Comparison of ENCODE assay signal across 10 mouse cellular contexts in genomic region chr11:59811211-59811610, GRCm38 (mm10). TPM values are rescaled to one million over a fixed set of nuclear protein-coding genes. Genes with fewer than 3 reads are reported as not detected.
A peak's percentile ranks its signal among the peaks of the same experiment; 100 is the strongest.
DNase-seq lines count a peak whose midpoint lies in the region; ATAC-seq and TF ChIP-seq lines count a peak whose summit lies in the region.
"Had no signal": no experiment of that assay in that cellular context is flagged by ENCODE, and none has a peak within 500 bp of the region (broad histone marks: within the 10 kb centered on the region; RNA-seq: fewer than 3 reads in every experiment).

No protein-coding gene starts in this region.

- 77% methylated on average over 4 of the region's 4 CpGs for WGBS in hindbrain, postnatal 0 days
- 77% methylated on average over 4 of the region's 4 CpGs for WGBS in hindbrain, embryonic 11.5 days
- 32% methylated on average over 4 of the region's 4 CpGs for WGBS in embryonic facial prominence, embryonic 15.5 days
- WGBS in macrophage (ENCODE audit: missing documents): 78% methylated on average over 3 of the region's 4 CpGs
- 88% methylated on average over 4 of the region's 4 CpGs for WGBS in thymus, adult 2 months

- H3K9ac ChIP-seq in hindbrain, postnatal 0 days (replicated peaks; ENCODE audit: low read length): 0 out of 2 replicates have a peak overlapping the region, but pooled peaks have one; percentile 5
- H3K9ac ChIP-seq in hindbrain, embryonic 11.5 days (ENCODE audit: low read depth, low read length): no peak overlapping the region
- H3K9ac ChIP-seq in MEL (ENCODE audit: control insufficient read depth, low read depth, low read length, poor library complexity, severe bottlenecking): peak overlapping the region; percentile 96
- H3K9ac ChIP-seq in embryonic facial prominence, embryonic 15.5 days: no peak overlapping the region

- H3K4me3 ChIP-seq in hindbrain, postnatal 0 days (ENCODE audit: low read length): no peak overlapping the region
- H3K4me3 ChIP-seq in hindbrain, embryonic 11.5 days (ENCODE audit: low read depth, low read length): no peak overlapping the region
- peak overlapping the region; percentile 64 to 88 for H3K4me3 ChIP-seq in MEL (ENCODE audit: control insufficient read depth in 1 of 2, insufficient read depth in 1 of 2, low read depth in 2 of 2, low read length in 2 of 2)
- H3K4me3 ChIP-seq in embryonic facial prominence, embryonic 15.5 days (replicated peaks): peak overlapping the region; percentile 7; the same call in 1 of the 2 replicates
- H3K4me3 ChIP-seq in macrophage (ENCODE audit: inconsistent target): no peak overlapping the region
- no peak overlapping the region for H3K4me3 ChIP-seq in thymus, adult 2 months (ENCODE audit: control insufficient read depth, insufficient read depth, low read length)

- TF ChIP-seq CTCF in hindbrain, postnatal 0 days (IDR thresholded peaks at IDR 0.05; ENCODE audit: low read depth): no peak
- TF ChIP-seq CTCF in MEL (IDR thresholded peaks at IDR 0.05 in 2 of 3, conservative IDR thresholded peaks at IDR 0.05 in 1 of 3; ENCODE audit: control insufficient read depth in 1 of 3, insufficient read depth in 1 of 3, low read depth in 2 of 3, low read length in 3 of 3, poor library complexity in 1 of 3, severe bottlenecking in 1 of 3): no peak
- TF ChIP-seq CTCF in thymus, adult 2 months (IDR thresholded peaks at IDR 0.05; ENCODE audit: borderline replicate concordance, control insufficient read depth, extremely low read depth, insufficient read depth, low read length, poor library complexity): no peak

- TF ChIP-seq RAD21 in MEL (IDR thresholded peaks at IDR 0.05; ENCODE audit: low read depth, low read length): no peak

- H3K27me3 ChIP-seq in hindbrain, postnatal 0 days (ENCODE audit: insufficient read depth, low read length): no peaks in the 10 kb centered on the region
- H3K27me3 ChIP-seq in hindbrain, embryonic 11.5 days (ENCODE audit: control insufficient read depth, insufficient read depth, low read length): no peaks in the 10 kb centered on the region
- H3K27me3 ChIP-seq in MEL (ENCODE audit: control insufficient read depth in 1 of 2, insufficient read depth in 2 of 2, low read length in 2 of 2): no peaks in the 10 kb centered on the region
- no peaks in the 10 kb centered on the region for H3K27me3 ChIP-seq in embryonic facial prominence, embryonic 15.5 days
- no peaks in the 10 kb centered on the region for H3K27me3 ChIP-seq in thymus, adult 2 months (ENCODE audit: control insufficient read depth, insufficient read depth, low read length)

- no peak for TF ChIP-seq POLR2A in MEL (IDR thresholded peaks at IDR 0.05; ENCODE audit: control insufficient read depth in 1 of 2, insufficient read depth in 1 of 2, low read depth in 1 of 2, low read length in 2 of 2, poor library complexity in 1 of 2)
- TF ChIP-seq POLR2A in thymus, adult 2 months (IDR thresholded peaks at IDR 0.05; ENCODE audit: control insufficient read depth, extremely low read depth, insufficient read depth, low read length, poor library complexity): no peak

- H3K9me3 ChIP-seq in hindbrain, postnatal 0 days (ENCODE audit: low read length): no peaks in the 10 kb centered on the region
- no peaks in the 10 kb centered on the region for H3K9me3 ChIP-seq in hindbrain, embryonic 11.5 days (ENCODE audit: control insufficient read depth, low read length)
- H3K9me3 ChIP-seq in MEL (replicated peaks; ENCODE audit: insufficient read depth, low read length): no peaks in the 10 kb centered on the region
- no peaks in the 10 kb centered on the region for H3K9me3 ChIP-seq in embryonic facial prominence, embryonic 15.5 days (replicated peaks)

- ATAC-seq in hindbrain, postnatal 0 days: no peak
- ATAC-seq in hindbrain, embryonic 11.5 days (ENCODE audit: low FRiP score): no peak
- no peak for ATAC-seq in embryonic facial prominence, embryonic 15.5 days (ENCODE audit: insufficient number of reproducible peaks, low FRiP score, low TSS enrichment, low read depth)

- peaks cover 14% of the 10 kb centered on the region; the same call in 1 of the 2 replicates for H3K36me3 ChIP-seq in hindbrain, postnatal 0 days (ENCODE audit: insufficient read depth, low read length)
- no peaks in the 10 kb centered on the region for H3K36me3 ChIP-seq in hindbrain, embryonic 11.5 days (ENCODE audit: control insufficient read depth, insufficient read depth, low read length)
- peaks cover 0 to 7% of the 10 kb centered on the region in 2 experiments; a peak in 3 of 4 replicates for H3K36me3 ChIP-seq in MEL (ENCODE audit: control insufficient read depth in 1 of 2, insufficient read depth in 2 of 2, low read length in 2 of 2)
- peaks cover 19% of the 10 kb centered on the region for H3K36me3 ChIP-seq in embryonic facial prominence, embryonic 15.5 days
- peaks cover 16% of the 10 kb centered on the region for H3K36me3 ChIP-seq in macrophage (ENCODE audit: inconsistent target)
- H3K36me3 ChIP-seq in thymus, adult 2 months (ENCODE audit: control insufficient read depth, insufficient read depth, low read length): peaks cover 9% of the 10 kb centered on the region; the same call in 1 of the 2 replicates

- no peak overlapping the region for H3K4me2 ChIP-seq in hindbrain, postnatal 0 days (ENCODE audit: low read depth, low read length)
- H3K4me2 ChIP-seq in hindbrain, embryonic 11.5 days (replicated peaks; ENCODE audit: low read depth, low read length): no peak overlapping the region
- H3K4me2 ChIP-seq in embryonic facial prominence, embryonic 15.5 days (replicated peaks): peak overlapping the region; percentile 81

- DNase-seq in hindbrain, postnatal 0 days (ENCODE audit: low spot score): no peak
- no peak for DNase-seq in hindbrain, embryonic 11.5 days (ENCODE audit: low spot score)
- no peak for DNase-seq in MEL (ENCODE audit: low read depth, low spot score)
- DNase-seq in urinary bladder, adult 2 months (ENCODE audit: low spot score): no peak
- DNase-seq in thymus, adult 2 months: no peak
- DNase-seq: gastrocnemius, postnatal 10 days; kidney, adult 18-20 months; lung, postnatal 36 days had no signal

- H3K79me2 ChIP-seq in MEL (ENCODE audit: control insufficient read depth, insufficient read depth, low read length, poor library complexity) (peaks cover 17% of the 10 kb centered on the region), macrophage (ENCODE audit: inconsistent target) (peaks cover 41% of the 10 kb centered on the region)

- no peak for TF ChIP-seq EP300 in MEL (IDR thresholded peaks at IDR 0.05; ENCODE audit: low read depth in 1 of 2, low read length in 2 of 2)

- peak overlapping the region; percentile 97; the same call in 1 of the 2 replicates for H3K27ac ChIP-seq in hindbrain, postnatal 0 days
- H3K27ac ChIP-seq in hindbrain, embryonic 11.5 days (ENCODE audit: low read depth, low read length): no peak overlapping the region
- H3K27ac ChIP-seq in MEL (ENCODE audit: control insufficient read depth, low read depth, low read length): peak overlapping the region; percentile 94
- peak overlapping the region; percentile 98 for H3K27ac ChIP-seq in embryonic facial prominence, embryonic 15.5 days (replicated peaks)
- 0 out of 2 replicates have a peak overlapping the region, but pooled peaks have one; percentile 98 for H3K27ac ChIP-seq in macrophage
- no peak overlapping the region for H3K27ac ChIP-seq in thymus, adult 2 months (ENCODE audit: control insufficient read depth, insufficient read depth, low read length)

- H3K4me1 ChIP-seq in hindbrain, postnatal 0 days (ENCODE audit: insufficient read depth, low read length): peaks cover 8% of the 10 kb centered on the region
- H3K4me1 ChIP-seq in hindbrain, embryonic 11.5 days (replicated peaks; ENCODE audit: control insufficient read depth, insufficient read depth, low read length): peaks cover 5% of the 10 kb centered on the region; the same call in 1 of the 2 replicates
- H3K4me1 ChIP-seq in MEL (ENCODE audit: control insufficient read depth in 1 of 2, insufficient read depth in 2 of 2, low read length in 2 of 2): peaks cover 3 to 12% of the 10 kb centered on the region in 2 experiments; a peak in 3 of 4 replicates
- H3K4me1 ChIP-seq in embryonic facial prominence, embryonic 15.5 days: peaks cover 22% of the 10 kb centered on the region
- H3K4me1 ChIP-seq in thymus, adult 2 months (replicated peaks; ENCODE audit: control insufficient read depth, insufficient read depth, low read length): peaks cover 6% of the 10 kb centered on the region

RNA-seq across cellular contexts. Expression of gene Flcn, which starts 1.4 kb away (rescaled TPM):
- total RNA-seq in hindbrain, postnatal 0 days (2014; rRNA removed): 42.8 and 43.5 TPM in 2 replicates
- 28.4 and 28.8 TPM in 2 replicates for polyA plus RNA-seq in hindbrain, postnatal 0 days (2015; fragmentation: Nextera tagmentation; extraction: Ambion mirVana)
- 25.9 and 26.4 TPM in 2 replicates for polyA plus RNA-seq in hindbrain, embryonic 11.5 days (2014; fragmentation: Nextera tagmentation; extraction: Ambion mirVana)
- total RNA-seq in MEL (2012; rRNA removed): 33.7 and 36.3 TPM in 2 replicates
- polyA plus RNA-seq in MEL (2012; ENCODE audit: insufficient read depth in 1 of 2, insufficient read length in 2 of 2, low read depth in 1 of 2, low replicate concordance in 2 of 2, missing spikeins in 1 of 2) (10 to 100 TPM in 1 of 2 experiments, not detected in 1; 36.1 TPM), macrophage (2018) (36.7 to 92.1 TPM (median 40.6 TPM) in 3 replicates)
- polyA plus RNA-seq in embryonic facial prominence, embryonic 15.5 days (2015; fragmentation: Nextera tagmentation; extraction: Ambion mirVana): 36.6 and 38.9 TPM in 2 replicates
- total RNA-seq in macrophage (2018; cell fraction: chromatin; rRNA removed): 100 to 1,000 TPM; 122 to 465 (median 250) TPM
- total RNA-seq in macrophage (2018; cell fraction: cytosol; rRNA removed): 100 to 1,000 TPM in 1 of 26 experiments, 10 to 100 TPM in 25; 14.4 to 102 (median 50.4) TPM
- total RNA-seq in macrophage (2018; cell fraction: nucleus; rRNA removed): 100 to 1,000 TPM in 23 of 26 experiments, 10 to 100 TPM in 3; 70.1 to 307 (median 159) TPM
- 42.6 and 48.8 TPM in 2 replicates for polyA plus RNA-seq in urinary bladder, adult 2 months (2012; rRNA removed)
- polyA plus RNA-seq in thymus, adult 2 months (2012; rRNA removed): 74.4 and 74.7 TPM in 2 replicates

RNA-seq across cellular contexts. Expression of gene Pld6, which starts 23.8 kb away (rescaled TPM):
- 10.9 and 16.0 TPM in 2 replicates for total RNA-seq in hindbrain, postnatal 0 days (2014; rRNA removed)
- polyA plus RNA-seq in hindbrain, postnatal 0 days (2015; fragmentation: Nextera tagmentation; extraction: Ambion mirVana): 21.5 and 24.6 TPM in 2 replicates
- polyA plus RNA-seq in hindbrain, embryonic 11.5 days (2014; fragmentation: Nextera tagmentation; extraction: Ambion mirVana): 0.31 and 0.47 TPM in 2 replicates
- 2.0 and 3.1 TPM in 2 replicates for total RNA-seq in MEL (2012; rRNA removed)
- polyA plus RNA-seq in MEL (2012; ENCODE audit: insufficient read depth in 1 of 2, insufficient read length in 2 of 2, low read depth in 1 of 2, low replicate concordance in 2 of 2, missing spikeins in 1 of 2): 1 to 10 TPM in 1 of 2 experiments, not detected in 1; 5.5 TPM
- 2.8 and 3.8 TPM in 2 replicates for polyA plus RNA-seq in embryonic facial prominence, embryonic 15.5 days (2015; fragmentation: Nextera tagmentation; extraction: Ambion mirVana)
- under 1 TPM in 2 of 26 experiments, not detected in 24; 0.53 to 0.58 TPM for total RNA-seq in macrophage (2018; cell fraction: chromatin; rRNA removed)
- total RNA-seq in macrophage (2018; cell fraction: cytosol; rRNA removed): under 1 TPM in 10 of 26 experiments, not detected in 16; 0.07 to 0.29 (median 0.15) TPM
- under 1 TPM in 2 of 26 experiments, not detected in 24; 0.36 to 0.79 TPM for total RNA-seq in macrophage (2018; cell fraction: nucleus; rRNA removed)
- polyA plus RNA-seq in macrophage (2018): 0.79 TPM in 1 of 3 replicates, not detected in the others
- polyA plus RNA-seq in urinary bladder, adult 2 months (2012; rRNA removed): 1.2 and 1.5 TPM in 2 replicates
- 1.8 and 2.0 TPM in 2 replicates for polyA plus RNA-seq in thymus, adult 2 months (2012; rRNA removed)

RNA-seq across cellular contexts. Expression of gene Nt5m, which starts 28.0 kb away (rescaled TPM):
- total RNA-seq in hindbrain, postnatal 0 days (2014; rRNA removed): 85.4 and 101 TPM in 2 replicates
- polyA plus RNA-seq in hindbrain, postnatal 0 days (2015; fragmentation: Nextera tagmentation; extraction: Ambion mirVana): 88.4 and 89.1 TPM in 2 replicates
- polyA plus RNA-seq in hindbrain, embryonic 11.5 days (2014; fragmentation: Nextera tagmentation; extraction: Ambion mirVana): 37.8 and 42.6 TPM in 2 replicates
- total RNA-seq in MEL (2012; rRNA removed): 22.2 and 26.6 TPM in 2 replicates
- polyA plus RNA-seq in MEL (2012; ENCODE audit: insufficient read depth in 1 of 2, insufficient read length in 2 of 2, low read depth in 1 of 2, low replicate concordance in 2 of 2, missing spikeins in 1 of 2) (10 to 100 TPM in 1 of 2 experiments, not detected in 1; 29.1 TPM), macrophage (2018) (10.2 to 21.8 TPM (median 19.2 TPM) in 3 replicates)
- polyA plus RNA-seq in embryonic facial prominence, embryonic 15.5 days (2015; fragmentation: Nextera tagmentation; extraction: Ambion mirVana): 42.7 and 43.4 TPM in 2 replicates
- total RNA-seq in macrophage (2018; cell fraction: chromatin; rRNA removed): 10 to 100 TPM in 13 of 26 experiments, 1 to 10 TPM in 12, under 1 TPM in 1; 0.95 to 24.4 (median 10.0) TPM
- 10 to 100 TPM in 24 of 26 experiments, 1 to 10 TPM in 2; 6.5 to 48.2 (median 23.3) TPM for total RNA-seq in macrophage (2018; cell fraction: cytosol; rRNA removed)
- 10 to 100 TPM in 15 of 26 experiments, 1 to 10 TPM in 11; 2.0 to 27.9 (median 13.1) TPM for total RNA-seq in macrophage (2018; cell fraction: nucleus; rRNA removed)
- 18.4 and 21.0 TPM in 2 replicates for polyA plus RNA-seq in urinary bladder, adult 2 months (2012; rRNA removed)
- polyA plus RNA-seq in thymus, adult 2 months (2012; rRNA removed): 30.1 and 31.0 TPM in 2 replicates

RNA-seq across cellular contexts. Expression of gene Cops3, which starts 28.4 kb away (rescaled TPM):
- total RNA-seq in hindbrain, postnatal 0 days (2014; rRNA removed): 96.0 and 105 TPM in 2 replicates
- 153 and 158 TPM in 2 replicates for polyA plus RNA-seq in hindbrain, postnatal 0 days (2015; fragmentation: Nextera tagmentation; extraction: Ambion mirVana)
- 246 and 254 TPM in 2 replicates for polyA plus RNA-seq in hindbrain, embryonic 11.5 days (2014; fragmentation: Nextera tagmentation; extraction: Ambion mirVana)
- 180 and 181 TPM in 2 replicates for total RNA-seq in MEL (2012; rRNA removed)
- polyA plus RNA-seq in MEL (2012; ENCODE audit: insufficient read depth in 1 of 2, insufficient read length in 2 of 2, low read depth in 1 of 2, low replicate concordance in 2 of 2, missing spikeins in 1 of 2) (100 to 1,000 TPM in 1 of 2 experiments, not detected in 1; 198 TPM), macrophage (2018) (33.4 to 53.8 TPM (median 52.0 TPM) in 3 replicates)
- polyA plus RNA-seq in embryonic facial prominence, embryonic 15.5 days (2015; fragmentation: Nextera tagmentation; extraction: Ambion mirVana): 175 and 181 TPM in 2 replicates
- 10 to 100 TPM in 25 of 26 experiments, 1 to 10 TPM in 1; 9.6 to 93.0 (median 46.0) TPM for total RNA-seq in macrophage (2018; cell fraction: chromatin; rRNA removed)
- 10 to 100 TPM; 19.7 to 39.2 (median 31.1) TPM for total RNA-seq in macrophage (2018; cell fraction: cytosol; rRNA removed)
- total RNA-seq in macrophage (2018; cell fraction: nucleus; rRNA removed): 10 to 100 TPM; 11.4 to 57.3 (median 28.0) TPM
- 36.1 and 44.7 TPM in 2 replicates for polyA plus RNA-seq in urinary bladder, adult 2 months (2012; rRNA removed)
- polyA plus RNA-seq in thymus, adult 2 months (2012; rRNA removed): 31.0 and 35.3 TPM in 2 replicates

Comparison
In these comparisons a context has a peak if more than half of its experiments do, and no peak if none do; other contexts are left out.
1. H3K27ac ChIP-seq: peak in hindbrain, postnatal 0 days (single experiment), MEL (single experiment), embryonic facial prominence, embryonic 15.5 days (single experiment) and macrophage (single experiment); none in hindbrain, embryonic 11.5 days (single experiment) and thymus, adult 2 months (single experiment).
2. H3K9ac ChIP-seq: peak in hindbrain, postnatal 0 days (single experiment) and MEL (single experiment); none in hindbrain, embryonic 11.5 days (single experiment) and embryonic facial prominence, embryonic 15.5 days (single experiment).
3. H3K4me3 ChIP-seq: peak in MEL (2 of 2) and embryonic facial prominence, embryonic 15.5 days (single experiment); none in hindbrain, postnatal 0 days (single experiment), hindbrain, embryonic 11.5 days (single experiment), macrophage (single experiment) and thymus, adult 2 months (single experiment).